Mouse (Mus musculus) urinary bladder, postnatal 4 days (tissue): Measurements from ENCODE around the gene Mindy3.

Source experiments
- DNase-seq, 2 experiments: peaks; one replicate each; pipeline ENCODE4 v3.0.0; 2021 to 2022; ENCODE audit warnings: low spot score in 2 of 2

Gene Mindy3

GRCm38 (mm10) chr2:12371401-12371800 is 47.9 kb downstream of the Mindy3 start:
- DNase-seq: no peak

DNA sequence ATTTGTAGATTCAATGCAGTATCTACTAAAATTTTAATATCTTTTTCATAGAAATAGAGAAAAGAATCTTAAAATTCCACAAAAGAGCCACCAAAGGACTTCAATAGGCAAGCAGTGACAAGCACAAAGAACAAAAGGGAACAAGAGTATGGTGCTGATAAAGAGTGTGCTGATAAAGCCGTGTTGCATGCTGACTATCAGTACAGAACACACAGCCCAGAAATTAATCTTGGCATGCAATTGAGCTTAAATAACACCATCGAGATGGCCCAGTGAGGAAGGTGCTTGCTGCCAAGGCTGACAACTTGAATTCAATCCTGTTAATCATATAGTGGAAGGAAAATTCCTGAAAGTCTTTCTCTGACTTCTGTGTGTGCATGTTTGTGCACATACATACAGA is 50.8 kb downstream of the Mindy3 start:
- no peak for DNase-seq

GRCm38 (mm10) chr2:12368016-12368415 is 51.3 kb downstream of the Mindy3 start:
- DNase-seq: no peak

DNA sequence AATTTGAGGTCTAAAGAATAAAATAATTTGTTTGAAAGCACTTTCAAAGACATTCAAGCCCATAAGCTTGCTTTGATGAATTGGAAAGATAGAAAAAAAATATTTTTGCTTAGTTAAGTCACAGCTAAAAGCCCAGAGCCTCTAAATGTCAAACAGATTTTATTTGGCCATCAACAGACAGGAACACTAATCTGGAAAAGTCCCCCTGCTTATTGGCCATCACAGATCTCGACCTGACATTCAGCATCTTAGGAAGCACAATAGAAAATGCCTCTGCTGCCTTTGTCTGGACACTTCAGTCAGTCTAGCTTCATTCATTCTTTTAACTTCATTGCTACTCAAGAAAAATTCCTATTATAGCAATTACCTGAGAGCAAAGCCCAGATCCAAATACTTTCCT is 58.0 kb downstream of the Mindy3 start:
- no peak for DNase-seq

DNA sequence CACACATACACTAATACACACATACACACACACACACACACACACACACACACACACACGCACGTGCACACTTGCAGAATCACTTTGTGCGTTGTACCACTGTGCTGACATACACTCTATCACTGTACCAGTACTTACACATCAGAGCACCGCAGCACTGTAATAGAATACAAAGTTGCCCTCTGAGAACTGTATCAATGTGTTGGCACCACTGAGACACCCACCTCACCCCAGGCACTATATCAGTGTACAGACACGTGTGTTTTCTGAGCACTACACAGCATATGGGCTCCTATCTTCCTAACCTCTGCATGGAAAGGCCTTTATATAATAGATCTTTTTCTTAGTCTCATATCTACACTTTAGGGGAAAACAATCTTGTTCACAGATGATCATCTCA is 64.4 kb downstream of the Mindy3 start:
- DNase-seq: no peak

GRCm38 (mm10) chr2:12348914-12349313 is 70.4 kb downstream of the Mindy3 start:
- no peak for DNase-seq

GRCm38 (mm10) chr2:12331962-12332361 is 87.3 kb downstream of the Mindy3 start:
- no peak for DNase-seq

DNA sequence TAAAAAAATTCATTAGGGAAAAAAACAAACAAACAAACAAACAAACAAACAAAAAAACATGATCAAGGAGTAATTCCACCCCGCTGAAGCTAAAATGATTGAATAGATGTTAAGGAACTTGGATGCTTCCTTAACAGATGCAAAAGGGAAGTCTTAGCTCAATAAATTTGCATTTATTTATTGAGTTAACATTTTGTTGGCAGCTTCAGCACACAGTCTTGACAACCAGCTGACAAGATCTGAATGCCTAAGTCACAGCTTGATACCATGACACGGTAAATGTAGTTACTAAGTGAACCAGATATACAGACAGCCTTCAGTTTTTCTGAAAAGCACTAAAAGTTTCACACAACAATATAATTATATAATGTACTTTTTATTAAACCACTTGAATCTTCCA is 89.7 kb downstream of the Mindy3 start:
- no peak for DNase-seq

- no peak for DNase-seq
Observed at GRCm38 (mm10) chr2:12329068-12329407, 90.2 kb downstream of the Mindy3 start.

- no peak for DNase-seq
Observed at GRCm38 (mm10) chr2:12328355-12329067, 90.8 kb downstream of the Mindy3 start.

DNA sequence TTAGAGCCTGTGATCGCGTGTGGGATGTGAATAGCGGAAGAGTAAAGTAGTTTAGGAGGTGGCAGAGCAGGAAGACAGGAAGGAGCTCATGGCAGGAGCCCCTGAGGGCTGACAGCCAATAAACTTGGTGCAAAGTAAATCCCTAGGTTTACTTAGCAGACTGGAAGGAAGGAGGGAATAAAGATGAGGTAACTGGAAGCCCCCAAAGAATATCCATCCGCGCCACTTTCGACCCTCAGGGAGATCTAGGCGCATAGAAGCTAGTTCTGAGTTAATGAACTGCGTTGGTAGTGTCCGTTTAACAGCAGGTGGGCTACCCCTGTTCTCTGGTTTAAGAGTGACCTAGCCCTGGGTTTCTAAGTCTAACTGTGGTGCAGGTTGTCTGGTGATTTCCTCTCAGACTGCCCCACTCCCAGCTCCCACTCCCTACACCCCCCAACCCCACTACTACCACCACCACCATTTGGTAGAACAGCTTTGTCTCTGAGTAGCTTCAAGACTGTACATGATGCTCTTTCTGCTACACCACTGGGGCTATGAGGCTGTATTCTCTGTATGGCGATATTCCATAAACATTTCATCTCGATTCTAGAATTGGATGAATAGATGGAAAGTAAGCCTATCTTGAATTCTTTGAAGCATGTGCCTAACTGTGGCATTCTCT is 91.4 kb downstream of the Mindy3 start:
- DNase-seq: no peak

DNA sequence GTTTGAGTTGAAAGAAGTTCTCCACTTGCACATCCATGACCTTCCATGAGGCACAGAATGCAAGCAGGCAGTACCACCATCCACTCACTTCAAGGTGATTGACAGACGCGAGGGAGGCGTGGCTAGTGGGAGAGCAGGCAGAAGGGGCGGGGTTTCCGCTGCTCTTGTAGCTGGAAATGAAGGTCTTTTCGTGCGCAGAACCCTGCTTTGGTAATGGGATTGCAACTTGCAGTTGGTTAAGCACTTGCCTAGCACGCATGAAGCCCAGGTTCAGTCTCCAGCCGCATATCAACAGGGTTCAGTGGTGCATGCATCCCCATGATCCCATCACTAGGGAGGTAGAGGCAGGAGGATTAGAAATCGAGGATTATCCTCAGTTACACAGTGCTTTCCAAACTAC is 92.1 kb downstream of the Mindy3 start:
- no peak for DNase-seq

DNA sequence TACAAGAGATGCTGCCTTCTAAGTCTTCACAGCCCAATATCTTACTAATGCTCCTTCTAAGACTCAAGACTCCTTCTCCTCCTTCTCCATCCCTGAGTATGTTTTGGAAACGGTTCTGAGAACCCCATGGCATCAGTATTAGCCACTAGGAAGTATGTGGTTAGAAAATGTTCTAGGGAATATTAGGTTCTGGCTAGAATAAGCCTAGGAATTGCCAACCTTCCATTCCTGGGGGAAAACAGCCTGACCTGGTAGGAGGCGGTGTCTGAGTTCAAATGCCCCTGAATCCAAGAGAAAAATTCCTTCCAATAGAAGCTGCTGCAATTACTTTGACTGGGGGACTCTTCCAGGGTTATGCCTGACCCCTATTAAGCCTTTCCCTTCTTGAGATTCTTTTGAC is 93.4 kb downstream of the Mindy3 start:
- no peak for DNase-seq

DNA sequence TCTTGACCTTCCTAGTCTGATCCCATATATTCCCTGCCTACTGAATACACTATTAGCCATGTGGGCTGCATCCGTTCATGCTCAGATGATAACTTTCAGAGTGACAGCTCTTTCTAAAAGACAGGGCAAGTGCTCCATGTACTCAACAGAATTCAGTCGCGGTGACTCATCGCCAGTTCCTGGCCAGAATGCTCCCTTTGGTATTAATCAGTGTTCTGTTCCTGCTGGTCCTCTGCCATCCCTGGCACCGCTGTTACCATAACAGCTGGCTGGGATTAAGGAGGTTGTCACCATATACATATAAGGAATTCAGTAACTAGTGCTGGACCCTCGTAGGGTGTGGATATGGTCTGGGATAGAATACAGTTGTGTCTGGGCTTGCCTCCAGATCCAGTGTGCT is 93.9 kb downstream of the Mindy3 start:
- DNase-seq: peak; percentile 55 to 63

DNA sequence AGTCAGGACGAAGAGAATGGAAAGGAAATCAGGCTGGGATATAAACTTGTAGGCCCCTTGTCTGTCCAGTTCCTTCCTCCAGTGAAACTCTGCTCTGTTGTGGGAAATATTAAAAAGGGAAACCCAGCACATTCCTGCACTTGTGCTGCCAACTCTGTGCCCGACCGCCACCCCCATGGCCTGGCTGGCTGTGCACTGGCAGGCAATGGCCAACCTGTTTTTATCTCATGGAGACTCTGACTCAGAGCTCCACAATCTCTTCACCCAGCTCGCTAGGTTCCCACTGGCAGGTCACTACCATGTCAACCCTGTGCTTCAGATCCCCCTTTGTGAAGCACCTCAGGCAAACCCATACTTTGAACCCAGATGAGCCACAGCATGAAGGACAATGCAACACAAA is 98.4 kb downstream of the Mindy3 start:
- DNase-seq: no peak

DNA sequence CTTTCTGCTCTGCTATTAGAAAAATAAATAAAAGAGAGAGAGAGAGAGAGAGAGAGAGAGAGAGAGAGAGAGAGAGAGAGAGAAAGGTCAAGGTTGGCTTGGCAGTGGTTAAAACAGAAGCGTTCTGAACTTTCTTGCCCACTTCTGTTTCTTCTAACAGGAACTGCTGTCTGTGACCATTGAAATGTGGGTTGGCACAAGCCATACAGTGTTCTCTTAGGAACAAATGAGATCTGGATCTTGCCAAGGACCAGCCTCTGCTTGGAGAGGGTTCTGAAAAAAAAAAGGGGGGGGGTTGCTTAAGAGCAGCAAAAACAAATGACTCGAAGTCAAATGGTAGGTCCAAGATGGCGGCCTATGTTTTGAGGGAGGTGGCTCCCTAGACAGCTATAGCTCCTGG is 100.6 kb downstream of the Mindy3 start:
- no peak for DNase-seq

DNA sequence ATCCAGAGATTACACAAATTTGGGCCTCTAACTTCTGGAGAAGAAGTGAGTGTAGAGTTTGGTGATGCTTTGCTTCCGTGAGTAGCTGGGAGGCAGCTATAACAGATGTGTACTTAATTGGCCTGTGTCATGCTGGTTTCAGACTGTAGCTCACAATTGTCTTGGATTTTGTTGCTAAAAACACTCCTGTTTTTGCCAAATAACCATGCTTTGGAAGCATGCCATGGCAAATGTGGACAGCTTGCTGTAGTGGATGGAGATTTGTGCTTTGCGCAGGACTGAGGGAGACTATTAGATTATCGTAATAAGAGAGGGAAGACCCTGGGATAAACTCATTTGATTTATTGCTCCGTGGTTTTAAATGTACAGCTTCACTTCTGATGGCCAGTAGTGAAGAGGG is 101.2 kb downstream of the Mindy3 start:
- no peak for DNase-seq

GRCm38 (mm10) chr2:12317343-12317742 is 101.9 kb downstream of the Mindy3 start:
- DNase-seq: no peak

DNA sequence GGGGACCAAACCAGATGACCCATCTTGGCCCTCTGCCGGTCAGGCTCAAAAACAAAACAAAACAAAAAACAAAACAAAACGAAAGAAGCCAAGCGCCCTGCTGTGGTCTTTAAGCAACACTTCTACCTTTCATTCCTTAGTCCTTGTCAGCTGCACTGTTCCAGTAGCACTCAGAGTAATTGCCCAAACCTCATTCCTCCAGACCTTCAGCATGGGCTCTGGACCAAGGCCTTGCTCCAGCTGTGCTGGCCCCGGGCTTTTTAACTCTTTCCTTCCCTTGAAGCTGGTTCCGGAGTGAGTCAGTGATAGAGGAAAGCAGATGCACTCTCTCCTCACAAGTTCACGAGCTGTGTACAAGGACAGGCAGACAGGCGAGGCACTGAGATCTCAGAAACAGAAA is 102.9 kb downstream of the Mindy3 start:
- DNase-seq: peak in 1 of 2 experiments; percentile 37

- DNase-seq: no peak
Observed at GRCm38 (mm10) chr2:12314028-12314427, 105.2 kb downstream of the Mindy3 start.

- no peak for DNase-seq
Observed at GRCm38 (mm10) chr2:12308466-12308865, 110.8 kb downstream of the Mindy3 start.

DNA sequence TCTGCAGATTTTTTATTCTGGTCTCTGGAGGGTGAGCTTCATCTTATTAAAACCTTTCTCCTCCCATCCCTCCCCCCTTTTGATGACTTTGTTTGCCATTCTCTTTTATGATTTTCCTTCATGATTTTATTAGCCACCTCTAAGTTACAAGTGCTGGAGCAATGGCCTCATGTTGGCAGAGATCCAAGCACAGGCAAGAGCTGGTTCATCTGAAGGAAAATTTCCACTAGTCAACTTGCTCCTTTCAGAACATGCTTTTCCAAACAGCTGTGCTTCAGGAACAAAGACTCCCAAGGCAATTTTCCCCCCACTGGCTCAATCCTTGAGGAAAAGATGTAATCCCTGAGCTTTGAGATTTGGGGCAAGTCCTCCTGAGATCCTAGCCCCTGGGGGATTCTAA is 112.0 kb downstream of the Mindy3 start:
- DNase-seq: no peak

DNA sequence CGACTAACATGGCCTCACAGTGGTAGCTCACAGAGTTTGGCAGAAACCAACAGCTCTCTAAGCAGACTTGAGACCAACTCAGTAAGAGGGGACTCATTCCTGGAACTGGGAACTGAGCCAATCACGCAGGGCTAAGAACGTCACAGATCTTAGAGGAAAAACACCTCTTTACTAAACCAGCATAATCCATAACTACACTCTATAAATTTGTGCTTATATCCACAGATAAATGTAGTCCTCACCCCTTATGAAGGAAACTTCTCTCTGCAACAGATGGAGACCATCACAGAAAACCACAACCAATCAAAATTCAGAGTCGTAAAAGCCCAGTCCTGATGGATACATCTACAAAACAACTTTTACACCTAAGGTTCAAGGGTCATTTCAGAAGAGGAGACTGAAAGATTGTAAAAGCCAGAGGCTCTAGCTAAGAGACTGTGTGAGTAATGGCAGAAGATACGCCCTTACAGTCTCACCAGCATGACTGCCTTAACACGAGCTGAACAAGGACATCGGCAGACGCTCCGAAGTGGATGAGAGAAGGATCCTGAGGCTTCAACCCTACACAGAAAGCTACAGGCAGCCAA is 114.1 kb downstream of the Mindy3 start:
- DNase-seq: no peak
